Mouse (Mus musculus) heart, adult 2 months (tissue): ENCODE data around the gene A930004D18Rik.

Source experiments
- CTCF ChIP-seq: fragments of 200-600 bp; IDR thresholded peaks from 2 replicates; pipeline ENCODE4 v1.8.1; 2022; ENCODE audit warnings: antibody characterized with exemption, mild to moderate bottlenecking, moderate library complexity
- EP300 ChIP-seq: fragments of 200-500 bp; IDR thresholded peaks from 2 replicates; pipeline ENCODE4 v1.6.1; 2011; ENCODE audit warnings: low read depth, low read length, control low read depth; ENCODE audit not compliant: insufficient read depth
- POLR2A ChIP-seq: fragments of 200-500 bp; IDR thresholded peaks from 2 replicates; pipeline ENCODE4 v1.6.1; 2011; ENCODE audit warnings: mild to moderate bottlenecking, low read depth, low read length, control low read depth; ENCODE audit not compliant: insufficient read depth

DNA sequence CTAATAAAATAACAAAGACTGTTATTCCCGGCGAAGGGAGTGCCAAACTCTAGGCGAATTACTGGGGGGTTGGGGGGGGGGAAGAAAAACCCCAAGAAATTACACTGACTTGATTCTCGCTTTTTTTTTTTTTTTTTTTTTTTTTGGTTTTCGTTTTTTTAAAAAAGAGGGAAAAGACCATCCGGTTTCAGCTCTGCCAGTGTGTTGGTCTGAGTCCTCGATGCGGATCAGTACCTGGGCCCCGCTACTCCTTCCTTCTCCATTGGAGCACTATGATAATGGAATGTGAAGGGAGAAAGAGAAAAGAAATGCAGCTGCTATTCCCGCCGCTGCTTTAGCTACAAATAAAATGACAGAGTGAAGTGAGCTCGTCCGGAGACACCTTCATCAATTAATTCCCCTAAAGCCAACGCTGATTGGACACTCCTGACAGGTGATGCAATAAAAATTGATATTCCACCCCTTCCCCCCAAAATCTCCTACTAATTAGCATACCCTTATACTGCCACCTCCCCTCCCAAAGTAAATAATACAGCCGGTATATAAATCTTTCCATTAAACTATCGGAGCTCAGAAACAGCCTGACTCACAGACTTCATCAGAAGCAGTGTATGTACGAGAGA is 11.0 kb upstream of the A930004D18Rik start, which contains the start of gene Skida1:
- TF ChIP-seq POLR2A (peak; percentile 20; the same call in 1 of the 2 replicates), CTCF (no peak), EP300 (no peak)
